Mouse (Mus musculus) forebrain, embryonic 11.5 days (tissue): ENCODE results near the gene Dars. TPM values are rescaled to one million over a fixed set of nuclear protein-coding genes. Genes with fewer than 3 reads are reported as not detected.

Experiments
- ATAC-seq: fragments of 200-750 bp; cut with Nextera tagmentation; replicated peaks from 2 replicates; pipeline ENCODE4 v1.8.0; 2017; ENCODE audit warnings: moderate TSS enrichment; ENCODE audit not compliant: low FRiP score
- DNase-seq: peaks from one replicate; pipeline ENCODE4 v3.0.0-alpha.2; 2017; ENCODE audit warnings: low spot score
- H3K27ac ChIP-seq: fragments of 300-500 bp; sonication (generic); 2 replicates; pipeline ENCODE4 v1.5.1; 2014; ENCODE audit warnings: low read depth, low read length
- H3K27me3 ChIP-seq: fragments of 300-500 bp; sonication (generic); 2 replicates; pipeline ENCODE4 v1.6.1; 2014; ENCODE audit warnings: mild to moderate bottlenecking, low read length, mixed read lengths; ENCODE audit not compliant: control insufficient read depth, insufficient read depth
- H3K36me3 ChIP-seq: fragments of 300-500 bp; sonication (generic); 2 replicates; pipeline ENCODE4 v1.6.1; 2014; ENCODE audit warnings: mild to moderate bottlenecking, low read length, moderate library complexity, mixed read lengths; ENCODE audit not compliant: control insufficient read depth, insufficient read depth
- H3K4me1 ChIP-seq: fragments of 300-500 bp; sonication (generic); replicated peaks from 2 replicates; pipeline ENCODE4 v1.6.1; 2014; ENCODE audit warnings: low read length, mixed read lengths; ENCODE audit not compliant: control insufficient read depth, insufficient read depth
- H3K4me2 ChIP-seq: fragments of 300-500 bp; sonication (generic); 2 replicates; pipeline ENCODE4 v1.6.1; 2014; ENCODE audit warnings: low read depth, mild to moderate bottlenecking, low read length, moderate library complexity, mixed read lengths; ENCODE audit not compliant: severe bottlenecking
- H3K4me3 ChIP-seq: fragments of 300-500 bp; sonication (generic); 2 replicates; pipeline ENCODE4 v1.5.1; 2014; ENCODE audit warnings: low read depth, low read length
- H3K9ac ChIP-seq: fragments of 300-500 bp; sonication (generic); 2 replicates; pipeline ENCODE4 v1.6.1; 2014; ENCODE audit warnings: low read length
- H3K9me3 ChIP-seq: fragments of 300-500 bp; sonication (generic); 2 replicates; pipeline ENCODE4 v1.6.1; 2016; ENCODE audit warnings: low read length, mixed read lengths; ENCODE audit not compliant: control insufficient read depth
- WGBS: fragments of 180-500 bp; shearing (Covaris S2); extraction: QIAGEN DNeasy Blood & Tissue Kit; methylation state at CpG from one replicate; pipeline ENCODE4 v1.1.7; 2014; 5-methylcytosine and 5-hydroxymethylcytosine counted together
- polyA plus RNA-seq: library from polyadenylated mRNA; unstranded; fragments of >200 nt; fragmentation: Nextera tagmentation; extraction: Ambion mirVana; gene quantifications from 2 replicates; pipeline ENCODE4 v1.2.1, GENCODE M21; 2014

Gene Dars
- polyA plus RNA-seq, 1 experiment from 2014 or later, result 130 TPM

- WGBS, result 93% methylated on average over 10 of the region's 10 CpGs
- DNase-seq (no peak), ATAC-seq (no peak)
- Histone ChIP-seq H3K4me2 (no peak overlapping the region), H3K9me3 (no peaks in the 10 kb centered on the region), H3K36me3 (no peaks in the 10 kb centered on the region), H3K9ac (no peak overlapping the region), H3K27me3 (no peaks in the 10 kb centered on the region), H3K4me1 (no peaks in the 10 kb centered on the region), H3K27ac (no peak overlapping the region), H3K4me3 (no peak overlapping the region)
Measured at GRCm38 (mm10) chr1:128456271-128456670, 39.1 kb upstream of the Dars start.

DNA sequence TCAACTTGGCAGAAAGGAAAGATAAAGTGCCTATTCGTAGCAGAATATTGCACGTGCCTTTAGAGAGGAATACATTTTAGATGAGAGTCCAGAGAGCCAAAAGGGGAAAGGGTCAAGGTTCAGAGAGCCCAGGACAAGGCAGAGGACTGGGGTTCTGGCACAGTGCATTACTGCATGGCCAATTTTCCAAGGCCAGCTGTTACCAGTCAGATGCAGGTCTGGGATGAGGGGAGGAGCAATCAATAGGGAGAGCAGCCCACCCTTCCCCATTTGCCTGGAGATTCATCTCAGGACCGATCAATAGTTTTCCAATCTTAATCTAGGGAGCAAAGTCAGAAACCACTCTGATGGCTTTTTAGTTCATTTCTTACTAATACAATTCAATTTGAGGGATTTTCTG is 35.0 kb upstream of the Dars start:
- Histone ChIP-seq H3K9ac (no peak overlapping the region), H3K9me3 (no peaks in the 10 kb centered on the region), H3K4me2 (no peak overlapping the region), H3K36me3 (no peaks in the 10 kb centered on the region), H3K27ac (no peak overlapping the region), H3K27me3 (no peaks in the 10 kb centered on the region), H3K4me3 (no peak overlapping the region), H3K4me1 (no peaks in the 10 kb centered on the region)
- 87% methylated on average over 3 of the region's 3 CpGs for WGBS
- DNase-seq (no peak), ATAC-seq (no peak)

DNA sequence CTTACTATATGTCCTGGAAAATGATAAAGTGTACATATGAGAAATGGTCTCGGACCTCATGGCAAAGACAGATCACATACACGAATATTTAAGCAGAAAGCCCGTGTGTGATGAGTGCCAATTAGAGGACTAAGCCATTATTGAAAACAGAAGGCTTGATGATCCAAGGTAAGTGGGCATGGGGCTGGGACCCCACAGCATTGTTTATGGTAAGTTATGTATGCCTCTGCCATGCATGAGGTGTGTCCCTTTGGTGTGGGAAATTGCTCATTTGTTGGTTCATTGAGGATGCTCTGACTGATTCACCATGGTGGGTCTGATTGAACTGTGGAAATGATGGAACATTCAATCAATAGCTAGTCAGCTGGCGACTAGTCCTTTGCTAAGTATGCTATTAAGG is 34.0 kb upstream of the Dars start:
- DNase-seq (no peak), ATAC-seq (no peak)
- Histone ChIP-seq H3K36me3 (no peaks in the 10 kb centered on the region), H3K4me2 (no peak overlapping the region), H3K27me3 (no peaks in the 10 kb centered on the region), H3K9ac (no peak overlapping the region), H3K4me1 (no peaks in the 10 kb centered on the region), H3K9me3 (no peaks in the 10 kb centered on the region), H3K4me3 (no peak overlapping the region), H3K27ac (no peak overlapping the region)
- 84% methylated on average over 4 of the region's 4 CpGs for WGBS

- no peak overlapping the region for H3K4me2 ChIP-seq
- H3K27ac ChIP-seq, result no peak overlapping the region
- no peaks in the 10 kb centered on the region for H3K9me3 ChIP-seq
- H3K27me3 ChIP-seq, result no peaks in the 10 kb centered on the region
- DNase-seq (no peak), ATAC-seq (no peak)
- WGBS, result 86% methylated on average over 7 of the region's 7 CpGs
- H3K9ac ChIP-seq, result no peak overlapping the region
- no peaks in the 10 kb centered on the region for H3K36me3 ChIP-seq
- H3K4me1 ChIP-seq, result no peaks in the 10 kb centered on the region
- H3K4me3 ChIP-seq, result no peak overlapping the region
Measured at GRCm38 (mm10) chr1:128447206-128447902, 30.2 kb upstream of the Dars start.

DNA sequence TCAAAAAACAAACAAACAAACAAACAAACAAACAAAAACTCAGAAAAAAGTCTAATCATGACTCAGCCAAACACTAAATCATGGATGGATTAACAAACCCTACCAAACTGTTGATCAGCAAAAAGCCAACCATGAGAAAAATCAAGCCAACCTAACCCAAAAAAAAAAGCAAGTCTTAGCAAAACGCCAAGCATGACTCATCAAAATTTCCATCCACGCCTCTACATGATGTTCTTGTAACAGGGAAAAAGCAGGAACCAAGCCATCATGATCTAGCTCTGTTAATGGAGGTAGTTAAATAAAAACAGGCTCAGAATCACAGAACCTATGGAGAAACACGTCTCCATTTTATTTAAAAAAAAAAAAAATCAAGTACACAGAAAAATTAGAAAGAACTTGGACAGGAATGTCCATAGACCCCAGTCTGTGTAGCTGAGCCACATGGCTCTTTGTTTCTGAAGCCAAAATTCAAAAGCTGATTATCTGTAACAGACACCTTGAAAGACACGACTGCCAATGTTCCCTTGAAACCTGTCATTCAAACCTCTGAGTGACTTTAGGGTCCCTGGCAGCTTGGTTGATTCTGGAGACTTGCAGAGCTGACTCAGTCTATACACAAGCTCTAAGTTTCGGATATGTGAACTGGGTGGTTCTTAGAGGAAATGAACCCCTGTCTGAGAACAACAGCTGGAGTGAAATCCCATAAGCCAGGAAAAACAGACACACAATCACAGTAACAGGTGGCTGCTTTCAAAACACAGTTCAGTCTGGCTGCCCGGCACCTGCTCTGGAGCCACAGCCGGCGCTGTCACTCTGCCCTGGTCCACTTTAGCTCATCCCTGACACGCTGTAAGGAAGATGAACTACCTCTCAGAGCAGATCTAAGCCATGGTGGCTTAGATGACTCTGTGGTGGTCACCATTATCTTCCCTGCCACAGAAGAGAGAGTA is 27.0 kb upstream of the Dars start:
- H3K27ac ChIP-seq, result no peak overlapping the region
- DNase-seq (no peak), ATAC-seq (no peak)
- no peaks in the 10 kb centered on the region; the same call in 1 of the 2 replicates for H3K4me1 ChIP-seq
- no peaks in the 10 kb centered on the region for H3K9me3 ChIP-seq
- no peak overlapping the region for H3K9ac ChIP-seq
- 75% methylated on average over 9 of the region's 9 CpGs for WGBS
- no peak overlapping the region for H3K4me2 ChIP-seq
- no peak overlapping the region for H3K4me3 ChIP-seq
- H3K27me3 ChIP-seq, result no peaks in the 10 kb centered on the region; the same call in 1 of the 2 replicates
- H3K36me3 ChIP-seq, result no peaks in the 10 kb centered on the region

GRCm38 (mm10) chr1:128441129-128441473 is 23.9 kb upstream of the Dars start:
- ATAC-seq, result 0 out of 2 replicates have a peak, but pooled peaks have one; percentile 4
- no peak for DNase-seq
- H3K27ac ChIP-seq, result no peak overlapping the region
- H3K4me1 ChIP-seq, result no peaks in the 10 kb centered on the region; the same call in 1 of the 2 replicates
- WGBS, result 42% methylated on average over 5 of the region's 5 CpGs
- H3K4me3 ChIP-seq, result no peak overlapping the region
- H3K27me3 ChIP-seq, result no peaks in the 10 kb centered on the region; the same call in 1 of the 2 replicates
- H3K9me3 ChIP-seq, result no peaks in the 10 kb centered on the region
- H3K9ac ChIP-seq, result no peak overlapping the region
- H3K36me3 ChIP-seq, result no peaks in the 10 kb centered on the region
- H3K4me2 ChIP-seq, result no peak overlapping the region

DNA sequence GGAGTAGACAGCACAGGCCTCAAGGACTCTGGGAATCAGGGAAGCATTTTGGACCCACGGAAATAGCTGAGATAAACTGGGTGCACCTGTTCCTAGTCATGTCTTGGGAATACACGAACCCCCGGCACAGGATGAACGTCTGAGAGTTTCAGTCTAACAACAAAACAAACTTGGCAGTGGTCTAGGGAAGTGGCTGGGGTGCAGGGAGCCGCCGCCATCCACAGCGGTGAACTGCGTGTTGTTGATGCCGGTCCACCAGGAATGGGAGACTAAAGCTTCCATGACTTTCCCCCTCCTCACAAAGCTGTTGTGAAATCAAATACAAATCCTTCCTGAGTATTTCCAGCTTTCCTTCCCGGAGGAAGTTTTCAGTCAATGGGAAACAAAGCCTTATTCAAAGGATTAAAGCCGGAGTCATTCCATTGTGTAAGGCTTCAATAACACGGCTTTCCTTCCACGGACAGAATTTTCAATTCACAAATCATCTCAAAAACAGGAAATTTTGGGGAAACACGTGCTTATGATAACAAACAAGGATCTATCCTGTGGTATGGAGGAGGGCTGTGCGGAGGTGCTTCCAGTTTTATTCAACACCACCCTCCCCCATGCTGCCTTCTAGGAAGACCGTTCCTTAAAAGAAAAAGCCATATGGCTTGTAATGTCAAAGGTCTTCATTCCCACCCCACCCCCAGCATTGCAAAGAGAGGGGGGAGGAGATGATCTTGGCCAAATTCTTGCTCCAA is 23.4 kb upstream of the Dars start:
- no peak overlapping the region for H3K27ac ChIP-seq
- H3K27me3 ChIP-seq, result no peaks in the 10 kb centered on the region; the same call in 1 of the 2 replicates
- H3K9ac ChIP-seq, result no peak overlapping the region
- no peak overlapping the region for H3K4me3 ChIP-seq
- H3K9me3 ChIP-seq, result no peaks in the 10 kb centered on the region
- ATAC-seq (0 out of 2 replicates have a peak, but pooled peaks have one; percentile 36), DNase-seq (no peak)
- no peaks in the 10 kb centered on the region for H3K36me3 ChIP-seq
- H3K4me2 ChIP-seq, result no peak overlapping the region
- 30% methylated on average over 16 of the region's 16 CpGs for WGBS
- H3K4me1 ChIP-seq, result no peaks in the 10 kb centered on the region; the same call in 1 of the 2 replicates

GRCm38 (mm10) chr1:128439618-128440017 is 22.4 kb upstream of the Dars start:
- Histone ChIP-seq H3K4me3 (no peak overlapping the region), H3K4me2 (no peak overlapping the region), H3K9ac (no peak overlapping the region), H3K4me1 (no peaks in the 10 kb centered on the region; the same call in 1 of the 2 replicates), H3K9me3 (no peaks in the 10 kb centered on the region), H3K27me3 (no peaks in the 10 kb centered on the region; the same call in 1 of the 2 replicates), H3K27ac (no peak overlapping the region), H3K36me3 (no peaks in the 10 kb centered on the region)
- DNase-seq, result no peak
- WGBS, result 95% methylated on average over 4 of the region's 4 CpGs
- no peak for ATAC-seq
